Mouse (Mus musculus) limb, embryonic 11.5 days (tissue): ENCODE measurements at regions not wholly inside any gene's neighbourhood (a gene's known extent, or its start where the extent isn't known, plus 50 kb on each side); places are given as distances from the start of the nearest gene placed in this dataset.
A peak's percentile ranks its signal among the peaks of the same experiment; 100 is the strongest.

ENCODE experiments used
- ATAC-seq: fragments of 200-750 bp; cut with Nextera tagmentation; 2 replicates; pipeline ENCODE4 v1.8.0; 2017; ENCODE audit warnings: low read depth; ENCODE audit not compliant: insufficient number of reproducible peaks, low FRiP score, low TSS enrichment
- DNase-seq: peaks from one replicate; pipeline ENCODE4 v3.0.0-alpha.2; 2015; ENCODE audit warnings: low spot score
- H3K27ac ChIP-seq: fragments of 300-500 bp; sonication (generic); replicated peaks from 2 replicates; pipeline ENCODE4 v1.5.1; 2014; ENCODE audit warnings: low read depth, mild to moderate bottlenecking, low read length
- H3K27me3 ChIP-seq: fragments of 300-500 bp; sonication (generic); 2 replicates; pipeline ENCODE4 v1.6.1; 2014; ENCODE audit warnings: mild to moderate bottlenecking, low read length, mixed read lengths; ENCODE audit not compliant: control insufficient read depth, insufficient read depth
- H3K36me3 ChIP-seq: fragments of 300-500 bp; sonication (generic); 2 replicates; pipeline ENCODE4 v1.6.1; 2014; ENCODE audit warnings: mild to moderate bottlenecking, low read length, moderate library complexity, mixed read lengths; ENCODE audit not compliant: control insufficient read depth, insufficient read depth
- H3K4me1 ChIP-seq: fragments of 300-500 bp; sonication (generic); 2 replicates; pipeline ENCODE4 v1.6.1; 2014; ENCODE audit warnings: low read length, mixed read lengths; ENCODE audit not compliant: control insufficient read depth, insufficient read depth
- H3K4me2 ChIP-seq: fragments of 300-500 bp; sonication (generic); 2 replicates; pipeline ENCODE4 v1.6.1; 2014; ENCODE audit warnings: low read depth, mild to moderate bottlenecking, moderate library complexity; ENCODE audit not compliant: severe bottlenecking
- H3K4me3 ChIP-seq: fragments of 300-500 bp; sonication (generic); 2 replicates; pipeline ENCODE4 v1.5.1; 2014; ENCODE audit warnings: low read depth, low read length
- H3K9ac ChIP-seq: fragments of 300-500 bp; sonication (generic); 2 replicates; pipeline ENCODE4 v1.6.1; 2014; ENCODE audit warnings: mild to moderate bottlenecking, low read length
- H3K9me3 ChIP-seq: fragments of 300-500 bp; sonication (generic); 2 replicates; pipeline ENCODE4 v1.6.1; 2016; ENCODE audit warnings: low read length; ENCODE audit not compliant: control insufficient read depth
- WGBS: fragments of 180-500 bp; shearing (Covaris S2); extraction: QIAGEN DNeasy Blood & Tissue Kit; methylation state at CpG from one replicate; pipeline ENCODE4 v1.1.7; 2014; 5-methylcytosine and 5-hydroxymethylcytosine counted together

- no peak overlapping the region for H3K4me3 ChIP-seq
- DNase-seq = no peak
- H3K4me1 ChIP-seq = no peaks in the 10 kb centered on the region
- 70% methylated on average over 4 of the region's 4 CpGs for WGBS
- no peaks in the 10 kb centered on the region for H3K36me3 ChIP-seq
- no peak overlapping the region for H3K9ac ChIP-seq
- H3K27me3 ChIP-seq = no peaks in the 10 kb centered on the region
- ATAC-seq = no peak
- no peaks in the 10 kb centered on the region for H3K9me3 ChIP-seq
- H3K4me2 ChIP-seq = no peak overlapping the region
- H3K27ac ChIP-seq = no peak overlapping the region
Measured at GRCm38 (mm10) chr13:107141209-107141608, 119.3 kb upstream of the Kif2a start.

GRCm38 (mm10) chr13:107134125-107134524 lies 112.2 kb upstream of the Kif2a start:
- no peaks in the 10 kb centered on the region for H3K27me3 ChIP-seq
- no peaks in the 10 kb centered on the region for H3K36me3 ChIP-seq
- no peak overlapping the region for H3K9ac ChIP-seq
- H3K9me3 ChIP-seq = no peaks in the 10 kb centered on the region
- H3K27ac ChIP-seq = no peak overlapping the region
- no peak for DNase-seq
- H3K4me2 ChIP-seq = no peak overlapping the region
- no peak overlapping the region for H3K4me3 ChIP-seq
- ATAC-seq = no peak
- H3K4me1 ChIP-seq = no peaks in the 10 kb centered on the region

GRCm38 (mm10) chr13:107126636-107127035 lies 104.7 kb upstream of the Kif2a start:
- 92% methylated on average over 7 of the region's 7 CpGs for WGBS
- no peak overlapping the region for H3K27ac ChIP-seq
- no peak overlapping the region for H3K4me3 ChIP-seq
- H3K27me3 ChIP-seq = no peaks in the 10 kb centered on the region
- no peak for ATAC-seq
- DNase-seq = no peak
- no peaks in the 10 kb centered on the region for H3K9me3 ChIP-seq
- H3K4me1 ChIP-seq = no peaks in the 10 kb centered on the region
- no peak overlapping the region for H3K4me2 ChIP-seq
- no peak overlapping the region for H3K9ac ChIP-seq
- H3K36me3 ChIP-seq = no peaks in the 10 kb centered on the region

- DNase-seq (peak; percentile 26), ATAC-seq (no peak)
- Histone ChIP-seq H3K36me3 (no peaks in the 10 kb centered on the region), H3K9me3 (no peaks in the 10 kb centered on the region), H3K27ac (no peak overlapping the region), H3K27me3 (no peaks in the 10 kb centered on the region), H3K4me1 (no peaks in the 10 kb centered on the region), H3K4me3 (no peak overlapping the region), H3K9ac (no peak overlapping the region), H3K4me2 (no peak overlapping the region)
- WGBS = 58% methylated on average over 8 of the region's 8 CpGs
Measured at GRCm38 (mm10) chr13:107124130-107124668, 102.3 kb upstream of the Kif2a start.

- Histone ChIP-seq H3K9ac (no peak overlapping the region), H3K4me1 (no peaks in the 10 kb centered on the region), H3K36me3 (no peaks in the 10 kb centered on the region), H3K27ac (no peak overlapping the region), H3K27me3 (no peaks in the 10 kb centered on the region), H3K4me3 (no peak overlapping the region), H3K9me3 (no peaks in the 10 kb centered on the region), H3K4me2 (no peak overlapping the region)
- DNase-seq (peak; percentile 93), ATAC-seq (no peak)
- 64% methylated on average over 22 of the region's 22 CpGs for WGBS
Measured at GRCm38 (mm10) chr13:107113949-107114690, 92.2 kb upstream of the Kif2a start.

- no peaks in the 10 kb centered on the region for H3K9me3 ChIP-seq
- no peaks in the 10 kb centered on the region for H3K36me3 ChIP-seq
- H3K27ac ChIP-seq = no peak overlapping the region
- H3K4me3 ChIP-seq = no peak overlapping the region
- H3K9ac ChIP-seq = no peak overlapping the region
- DNase-seq (no peak), ATAC-seq (no peak)
- no peaks in the 10 kb centered on the region for H3K4me1 ChIP-seq
- WGBS = 96% methylated on average over 5 of the region's 5 CpGs
- no peak overlapping the region for H3K4me2 ChIP-seq
- H3K27me3 ChIP-seq = no peaks in the 10 kb centered on the region
Measured at GRCm38 (mm10) chr13:107108045-107108444, 86.1 kb upstream of the Kif2a start.

- Histone ChIP-seq H3K4me1 (no peaks in the 10 kb centered on the region), H3K4me2 (no peak overlapping the region), H3K27ac (no peak overlapping the region), H3K27me3 (no peaks in the 10 kb centered on the region), H3K9ac (no peak overlapping the region), H3K9me3 (no peaks in the 10 kb centered on the region), H3K36me3 (no peaks in the 10 kb centered on the region), H3K4me3 (no peak overlapping the region)
- no peak for ATAC-seq
- 76% methylated on average over 9 of the region's 9 CpGs for WGBS
- DNase-seq = no peak
Measured at GRCm38 (mm10) chr13:107107572-107107971, 85.6 kb upstream of the Kif2a start.

GRCm38 (mm10) chr13:107105510-107105909 lies 83.6 kb upstream of the Kif2a start:
- no peak overlapping the region for H3K4me2 ChIP-seq
- H3K36me3 ChIP-seq = no peaks in the 10 kb centered on the region
- H3K27me3 ChIP-seq = no peaks in the 10 kb centered on the region
- peak; percentile 42 for DNase-seq
- H3K9ac ChIP-seq = no peak overlapping the region
- no peaks in the 10 kb centered on the region for H3K4me1 ChIP-seq
- ATAC-seq = no peak
- 44% methylated on average over 1 of the region's 1 CpGs for WGBS
- no peak overlapping the region for H3K27ac ChIP-seq
- no peak overlapping the region for H3K4me3 ChIP-seq
- no peaks in the 10 kb centered on the region for H3K9me3 ChIP-seq

GRCm38 (mm10) chr13:107101598-107101997 lies 79.7 kb upstream of the Kif2a start:
- peak; percentile 87 for DNase-seq
- no peak overlapping the region for H3K27ac ChIP-seq
- no peak overlapping the region for H3K4me2 ChIP-seq
- no peaks in the 10 kb centered on the region for H3K36me3 ChIP-seq
- no peak overlapping the region for H3K9ac ChIP-seq
- H3K4me1 ChIP-seq = no peaks in the 10 kb centered on the region
- ATAC-seq = peak; percentile 69; the same call in 1 of the 2 replicates
- WGBS = 30% methylated on average over 13 of the region's 13 CpGs
- no peaks in the 10 kb centered on the region for H3K27me3 ChIP-seq
- H3K9me3 ChIP-seq = no peaks in the 10 kb centered on the region
- H3K4me3 ChIP-seq = no peak overlapping the region
